Mouse (Mus musculus) T-helper 17 cell (primary cell): ENCODE measurements around the gene Kif6.

Experiments used
- in situ Hi-C, 2 experiments: fragments of 300-600 bp; cut with MboI, MseI; formaldehyde crosslinking; loops; 1 replicate in 1 of 2; 2 replicates in 1 of 2; pipeline ENCODE4 v1.15.1; 2025; ENCODE audit warnings: high pct_unique_total_duplicates in 2 of 2

The Kif6 gene

GRCm38 (mm10) chr17:49661626-49662025 lies 46.7 kb downstream of the Kif6 start:
- in situ Hi-C loops, result loop anchor here in 1 of 2 experiments (25.0 kb wide), 1 partner anchor 601 kb away; no protein-coding TSS in a partner anchor

DNA sequence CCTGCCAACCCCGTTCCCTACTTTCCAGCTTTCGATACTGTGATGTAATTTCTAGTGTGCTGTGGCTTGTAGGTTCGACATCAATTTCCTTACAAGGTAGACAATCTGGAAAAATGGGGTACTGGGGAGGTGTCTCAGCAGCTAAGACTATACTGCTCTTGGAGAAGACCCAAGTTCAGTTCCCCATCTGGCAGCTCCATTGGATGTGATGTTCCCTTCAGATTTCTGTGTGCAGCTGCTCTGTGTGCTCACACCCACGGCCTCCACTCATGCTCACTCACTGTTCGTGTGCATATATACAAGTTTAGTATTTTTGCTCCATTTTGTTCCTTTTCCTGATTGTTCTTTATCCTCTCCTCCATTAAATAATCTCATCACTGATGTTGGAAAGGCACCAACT lies 51.8 kb downstream of the Kif6 start:
- in situ Hi-C loops, result loop anchor here in 1 of 2 experiments (25.0 kb wide), 1 partner anchor 596 kb away; no protein-coding TSS in a partner anchor

GRCm38 (mm10) chr17:49668296-49668695 lies 53.4 kb downstream of the Kif6 start:
- in situ Hi-C loops, result loop anchor here in 1 of 2 experiments (25.0 kb wide), 1 partner anchor 594 kb away; no protein-coding TSS in a partner anchor

GRCm38 (mm10) chr17:49671921-49672339 lies 57.0 kb downstream of the Kif6 start:
- in situ Hi-C loops, result loop anchor here in 1 of 2 experiments (25.0 kb wide), 1 partner anchor 590 kb away; no protein-coding TSS in a partner anchor

- in situ Hi-C loops, result loop anchor here in 1 of 2 experiments (25.0 kb wide), 1 partner anchor 590 kb away; no protein-coding TSS in a partner anchor
Measured at GRCm38 (mm10) chr17:49672421-49672820, 57.5 kb downstream of the Kif6 start.

DNA sequence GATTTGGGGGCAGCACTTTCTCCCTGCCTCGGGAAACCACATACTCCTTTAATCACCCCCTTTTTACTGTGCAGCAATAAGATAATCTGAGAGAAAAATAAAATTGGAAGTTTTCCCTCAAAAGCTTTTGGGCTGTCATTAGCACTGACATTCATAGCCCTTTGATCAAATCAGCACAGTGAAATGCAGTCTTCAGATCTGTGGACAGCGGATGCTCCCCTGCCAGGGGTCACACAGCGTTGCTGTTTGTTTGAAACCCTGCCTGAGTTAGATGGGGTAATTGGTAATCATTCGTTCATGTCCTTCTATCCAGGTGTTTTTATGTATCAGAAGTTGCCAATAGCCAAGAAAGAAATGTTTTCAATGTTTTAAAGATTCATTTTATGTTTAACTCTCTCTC lies 60.7 kb downstream of the Kif6 start:
- in situ Hi-C loops, result no loop called here

DNA sequence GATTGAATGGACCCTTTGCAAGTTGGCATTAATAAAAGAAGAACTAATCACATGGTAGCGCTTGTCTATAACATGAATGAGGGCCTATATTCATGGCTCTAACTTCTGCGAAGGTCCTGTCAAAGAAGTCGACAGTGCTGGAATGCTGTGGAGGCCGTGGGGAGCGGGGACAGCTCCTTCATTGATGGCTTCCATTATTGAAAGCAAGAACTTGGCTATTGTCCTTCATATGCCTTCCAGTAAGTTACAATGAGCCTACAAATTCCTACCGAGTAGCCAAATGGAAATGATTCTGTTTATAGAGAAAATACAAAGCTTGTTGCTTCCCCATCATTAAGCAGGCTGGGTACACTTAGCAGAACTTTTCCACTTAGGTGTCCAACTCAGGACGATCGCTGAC lies 66.5 kb downstream of the Kif6 start:
- in situ Hi-C loops, result no loop called here

DNA sequence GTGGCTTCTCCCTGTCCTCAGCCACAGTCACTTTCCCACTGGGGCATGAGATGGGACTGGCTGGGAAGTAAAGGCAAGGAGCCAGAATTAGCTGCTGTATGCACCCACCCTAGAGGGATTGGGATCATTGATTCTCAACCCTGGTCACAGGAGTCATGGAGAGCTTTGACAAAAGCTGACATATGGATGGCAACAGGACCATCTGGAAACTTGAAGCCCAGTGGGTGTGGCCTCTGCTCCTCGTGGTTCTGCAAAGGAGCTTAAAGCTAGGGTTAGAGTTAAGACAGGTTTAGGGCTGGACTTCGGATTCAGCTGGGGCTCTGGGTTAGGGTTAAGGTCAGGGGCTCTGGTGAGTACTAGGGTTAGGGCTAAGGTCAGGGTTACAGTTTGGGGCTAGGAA lies 69.2 kb downstream of the Kif6 start:
- in situ Hi-C loops, result no loop called here

DNA sequence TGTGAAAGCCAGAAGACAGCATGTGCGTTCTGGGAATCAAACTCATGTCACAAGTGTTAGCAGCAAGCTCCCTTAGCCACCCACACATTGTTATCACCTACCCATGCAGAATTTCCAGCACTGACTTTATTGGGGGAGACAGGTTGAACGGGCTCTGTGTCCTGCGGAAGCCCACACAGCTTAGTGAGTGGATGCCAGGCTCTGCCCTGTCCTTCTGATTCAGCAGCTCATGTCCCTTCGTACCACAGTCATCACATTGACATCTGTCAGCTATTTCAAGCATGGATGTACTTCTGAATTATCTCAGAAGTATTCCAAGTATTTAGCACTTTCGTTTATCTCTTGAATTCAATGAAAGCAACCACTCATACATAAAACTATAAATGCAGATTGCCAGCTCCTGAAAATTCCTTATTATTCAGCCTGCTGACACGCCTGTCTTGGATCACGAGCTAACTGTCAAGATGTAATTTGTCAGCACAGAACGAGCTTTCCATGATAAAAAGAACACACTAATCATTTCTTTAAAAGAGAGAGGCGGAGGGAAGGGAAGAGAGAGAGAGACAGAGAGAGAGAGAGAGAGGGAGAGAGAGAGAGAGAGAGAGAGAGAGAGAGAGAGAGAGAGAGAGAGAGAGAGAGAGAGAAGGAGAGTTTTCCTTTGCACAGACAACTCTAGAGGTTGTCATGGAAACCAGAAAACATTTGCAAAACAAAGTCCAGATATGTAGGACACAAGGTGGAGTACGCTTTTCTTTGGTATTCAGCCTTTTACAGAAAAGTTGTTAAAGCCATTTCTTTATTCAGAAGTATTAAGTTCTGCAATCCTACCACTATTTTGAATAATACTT lies 75.9 kb downstream of the Kif6 start:
- in situ Hi-C loops, result no loop called here

DNA sequence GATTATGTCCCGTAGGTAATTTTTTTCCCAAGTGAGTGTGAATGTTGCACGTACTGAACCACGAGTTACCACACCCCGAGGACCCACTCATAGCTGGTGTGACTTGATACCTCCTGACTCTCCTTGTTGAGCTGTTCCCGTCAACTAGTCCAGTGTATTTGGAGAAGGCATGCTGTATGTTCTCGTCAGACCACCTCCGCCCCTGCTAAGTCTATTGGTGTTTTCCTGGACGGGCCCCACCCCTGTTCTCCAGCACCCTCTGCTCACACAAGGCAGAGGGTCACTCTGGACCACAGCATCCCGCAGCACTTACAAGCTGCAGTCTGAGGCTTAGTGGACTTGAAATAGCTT lies 76.5 kb downstream of the Kif6 start:
- in situ Hi-C loops, result no loop called here

DNA sequence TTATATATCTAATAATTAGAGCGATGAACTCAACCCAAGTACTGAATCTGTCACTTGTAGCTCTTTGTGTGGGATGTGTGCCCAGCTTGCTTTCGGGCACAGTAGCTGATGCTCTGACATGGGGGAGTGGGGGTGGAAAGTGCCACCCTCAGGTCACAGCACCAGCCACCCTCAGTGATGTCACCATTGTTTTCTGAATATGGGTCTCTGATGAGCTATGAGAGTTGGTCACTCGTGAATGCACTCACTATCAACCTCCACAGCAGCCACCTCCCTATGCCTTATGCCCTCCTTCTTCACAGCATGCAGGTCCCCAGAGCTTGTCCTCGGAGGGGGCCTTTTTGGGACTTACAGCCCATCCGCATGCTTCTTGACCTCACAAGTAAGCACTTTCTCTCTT lies 78.3 kb downstream of the Kif6 start:
- in situ Hi-C loops, result no loop called here

DNA sequence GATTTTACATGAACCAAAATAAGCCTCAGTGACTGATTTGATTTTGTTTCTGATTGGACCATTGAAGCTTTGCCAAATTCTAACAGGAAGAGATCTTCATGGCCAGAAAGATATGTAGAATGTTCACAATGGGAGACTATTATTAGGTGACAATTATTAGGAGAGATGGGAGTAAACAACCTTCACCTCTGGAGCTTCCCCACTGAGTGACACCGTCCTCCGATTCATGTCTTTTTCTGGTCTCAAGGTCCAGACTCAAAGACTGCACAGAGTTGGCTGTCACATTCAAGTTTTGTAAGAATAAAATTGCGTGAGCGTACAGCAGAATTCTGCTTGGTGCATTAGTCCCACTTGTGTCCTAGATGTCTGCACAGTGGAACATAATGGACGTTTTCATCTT lies 82.3 kb downstream of the Kif6 start:
- in situ Hi-C loops, result no loop called here

- in situ Hi-C loops, result no loop called here
Measured at GRCm38 (mm10) chr17:49703492-49704249, 88.7 kb downstream of the Kif6 start.

DNA sequence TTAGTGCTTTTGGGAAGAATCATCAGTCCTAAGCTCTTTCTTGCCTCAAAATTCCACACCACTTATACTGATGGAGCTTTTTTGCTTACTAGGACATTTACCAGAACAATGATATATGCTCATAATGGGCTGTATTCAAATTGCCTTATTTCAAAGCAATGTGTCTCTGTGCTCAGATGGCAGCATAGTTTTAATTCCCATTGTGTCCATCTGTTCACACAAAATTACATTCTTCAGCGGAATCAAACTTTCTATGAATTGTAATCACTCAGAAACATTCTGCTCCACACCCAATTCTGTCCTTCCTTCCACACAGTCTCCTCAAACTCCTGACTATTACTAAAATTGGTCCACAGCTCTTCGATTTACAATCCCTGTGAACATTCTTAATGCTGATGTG lies 94.3 kb downstream of the Kif6 start:
- in situ Hi-C loops, result no loop called here

DNA sequence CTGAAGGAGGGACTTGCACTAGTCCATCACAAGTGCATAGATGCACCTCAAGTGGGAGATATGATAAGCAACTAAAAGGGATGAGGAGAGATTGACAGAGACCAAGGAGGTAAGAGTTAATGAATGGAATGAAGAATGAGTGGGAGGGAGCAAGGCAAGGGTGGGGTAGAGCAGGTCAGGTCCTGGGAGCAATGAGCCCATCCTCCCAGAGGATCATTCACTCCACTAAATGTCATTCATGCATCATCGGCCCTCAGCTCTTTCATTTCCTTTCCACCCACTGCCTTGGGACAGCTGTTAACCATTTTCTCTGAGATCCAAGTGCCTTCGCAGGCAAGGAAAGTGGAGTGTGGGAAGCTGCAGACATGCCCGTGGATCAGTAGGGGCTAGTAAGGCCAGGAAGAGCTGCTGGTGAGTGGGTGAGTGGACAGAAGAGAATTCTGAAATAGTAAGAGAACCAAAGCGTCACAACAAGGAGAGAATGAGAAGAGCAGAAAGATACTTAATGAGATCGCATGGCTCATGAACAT lies 95.2 kb downstream of the Kif6 start:
- in situ Hi-C loops, result no loop called here

DNA sequence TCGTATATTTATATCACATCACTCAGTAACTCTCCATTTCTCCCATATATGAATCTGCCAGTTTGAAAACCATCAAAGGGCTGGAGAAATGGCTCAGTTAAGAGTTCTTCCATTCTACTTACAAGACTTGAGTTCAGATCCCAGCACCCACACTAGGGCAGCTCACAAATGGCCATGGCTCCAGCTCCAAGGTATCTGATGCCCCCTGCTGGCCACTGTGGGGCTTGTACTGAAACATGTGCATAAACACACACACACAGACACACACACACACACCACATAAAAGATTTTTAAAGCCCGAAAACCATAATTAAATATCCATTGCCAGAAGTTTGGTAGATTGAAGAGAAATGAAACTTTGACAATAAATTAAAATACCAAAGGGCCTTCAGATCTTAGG lies 111.3 kb downstream of the Kif6 start:
- in situ Hi-C loops, result no loop called here

DNA sequence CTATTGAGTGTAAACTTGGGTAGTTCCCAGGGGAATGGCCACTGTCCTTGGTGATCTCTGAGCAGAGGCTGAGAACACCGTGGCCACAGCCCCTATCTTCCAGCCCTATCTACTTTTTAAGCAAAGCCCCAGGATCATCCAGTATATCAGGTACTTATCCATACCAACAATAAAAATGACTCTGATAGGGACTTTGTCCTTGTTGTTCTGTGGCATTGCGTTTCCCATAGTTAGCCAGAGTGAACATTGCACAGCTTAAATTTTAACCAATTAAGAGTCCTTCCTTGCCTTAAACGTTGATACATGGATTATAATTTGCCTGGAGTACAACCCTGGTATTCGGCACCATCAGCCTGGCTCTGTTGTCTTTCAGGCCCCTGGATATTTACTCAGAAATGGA lies 112.0 kb downstream of the Kif6 start:
- in situ Hi-C loops, result no loop called here

DNA sequence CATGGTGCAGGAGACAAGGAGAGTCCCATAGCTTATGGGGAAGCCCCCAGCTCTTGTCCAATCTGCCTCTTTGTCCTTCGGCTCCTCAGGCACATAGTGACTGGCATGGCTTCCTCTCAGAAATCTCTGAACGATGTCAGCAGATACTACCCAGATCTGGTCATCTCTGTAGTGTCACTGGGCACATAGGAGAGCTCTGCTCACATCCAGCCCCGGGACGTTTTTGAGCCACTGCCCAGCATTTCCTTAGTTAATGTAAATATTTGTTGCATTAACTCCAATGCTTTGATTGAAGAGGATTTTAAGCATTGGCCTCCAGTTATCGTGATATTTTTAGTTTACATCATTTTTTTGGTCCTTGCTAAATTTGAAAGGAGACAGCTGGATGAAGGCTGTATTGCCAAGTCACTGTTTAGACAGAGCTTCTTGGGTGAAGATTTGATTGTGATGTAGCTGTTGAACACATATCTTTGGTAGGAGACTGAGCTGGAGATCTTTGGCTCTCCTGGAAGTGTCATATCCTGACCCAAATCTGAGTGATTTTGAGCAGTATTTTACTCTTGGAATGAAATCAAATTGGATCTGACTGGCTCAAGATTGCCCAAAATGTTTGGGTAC lies 112.6 kb downstream of the Kif6 start:
- in situ Hi-C loops, result no loop called here

- in situ Hi-C loops, result no loop called here
Measured at GRCm38 (mm10) chr17:49729856-49730255, 114.9 kb downstream of the Kif6 start.

DNA sequence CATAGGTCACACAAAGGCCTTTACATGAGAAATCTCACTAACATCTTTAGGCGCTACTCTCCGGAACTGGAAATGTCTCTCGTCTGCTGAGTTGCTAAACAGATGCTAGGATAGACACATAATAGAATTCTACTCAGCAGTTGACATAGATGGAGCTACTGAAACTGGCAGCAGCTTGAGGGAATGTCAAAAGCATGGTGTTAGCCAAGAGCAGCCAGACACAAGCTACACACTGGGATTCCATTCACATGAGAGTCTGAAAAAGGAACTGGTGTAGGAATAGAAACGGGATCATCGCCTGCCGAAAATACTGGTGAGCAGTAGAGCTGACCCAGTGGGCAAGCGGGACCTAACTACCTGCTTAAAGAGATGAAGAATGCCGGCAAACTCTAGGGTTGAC lies 117.8 kb downstream of the Kif6 start:
- in situ Hi-C loops, result no loop called here

- in situ Hi-C loops, result no loop called here
Measured at GRCm38 (mm10) chr17:49734079-49734478, 119.1 kb downstream of the Kif6 start.

GRCm38 (mm10) chr17:49734776-49735175 lies 119.8 kb downstream of the Kif6 start:
- in situ Hi-C loops, result no loop called here
